Mouse (Mus musculus): ENCODE measurements around the gene Tars2.
"Not testable (repeated sequence)": the region's sequence is repeated elsewhere in the genome, so short reads cannot be mapped to it uniquely, and the experiment has no call there.

Tars2 gene

DNA sequence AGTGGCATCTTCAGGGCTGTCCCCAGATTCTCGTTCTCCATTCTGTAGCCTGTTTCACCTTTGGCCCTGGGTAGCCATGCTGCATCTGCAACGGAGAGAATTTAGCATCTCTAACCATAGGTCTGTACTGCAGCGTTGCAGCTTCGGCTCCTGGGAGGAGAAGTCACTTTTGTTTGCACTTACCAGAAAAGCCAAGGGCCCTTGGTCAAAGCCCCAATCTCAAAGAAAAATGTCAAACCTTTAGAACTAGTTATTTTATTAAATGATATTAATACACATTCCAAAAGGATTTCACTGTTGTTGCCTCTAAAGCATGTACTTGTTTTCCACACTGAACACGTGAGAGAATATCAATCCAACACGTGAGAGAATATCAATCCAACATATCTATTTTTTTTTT is at the start of gene Tars2:
Gene Tars2 (minus strand): TSS at position 101 of the 400 bp plus-strand sequence.
- no peak for DNase-seq

DNA sequence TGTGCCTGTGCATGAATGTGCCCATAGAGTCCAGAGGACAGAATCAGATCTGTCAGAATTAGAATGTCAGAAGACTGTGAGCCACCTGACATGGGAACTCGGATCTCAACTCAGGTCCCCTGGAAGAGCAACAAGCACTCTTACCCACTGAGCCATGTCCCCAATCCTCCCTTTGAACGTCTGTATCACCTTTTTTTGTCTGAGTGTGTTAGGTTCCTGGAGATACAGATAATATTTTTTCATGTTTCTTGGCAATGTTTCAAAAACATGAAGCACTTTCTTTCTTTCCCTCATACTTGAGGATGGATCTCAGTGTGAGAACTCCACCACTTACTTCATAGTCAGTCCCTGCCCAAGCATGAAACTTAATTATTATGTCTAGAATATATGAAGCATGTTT is 48.4 kb upstream of the Tars2 start:
- no peak for DNase-seq

DNA sequence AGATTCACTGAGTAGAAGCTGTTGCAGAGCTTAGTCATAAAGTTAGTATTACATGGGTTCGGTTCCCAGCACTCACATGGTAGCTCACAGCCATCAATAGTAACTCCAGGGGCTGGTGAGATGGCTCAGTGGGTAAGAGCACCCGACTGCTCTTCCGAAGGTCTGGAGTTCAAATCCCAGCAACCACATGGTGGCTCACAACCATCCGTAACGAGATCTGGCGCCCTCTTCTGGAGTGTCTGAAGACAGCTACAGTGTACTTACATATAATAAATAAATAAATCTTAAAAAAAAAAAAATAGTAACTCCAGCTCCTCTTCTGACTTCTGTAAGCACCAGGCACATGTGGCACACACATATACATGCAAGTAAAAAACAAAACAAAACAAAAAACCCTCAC is 47.6 kb upstream of the Tars2 start:
- not testable (repeated sequence) for DNase-seq

DNA sequence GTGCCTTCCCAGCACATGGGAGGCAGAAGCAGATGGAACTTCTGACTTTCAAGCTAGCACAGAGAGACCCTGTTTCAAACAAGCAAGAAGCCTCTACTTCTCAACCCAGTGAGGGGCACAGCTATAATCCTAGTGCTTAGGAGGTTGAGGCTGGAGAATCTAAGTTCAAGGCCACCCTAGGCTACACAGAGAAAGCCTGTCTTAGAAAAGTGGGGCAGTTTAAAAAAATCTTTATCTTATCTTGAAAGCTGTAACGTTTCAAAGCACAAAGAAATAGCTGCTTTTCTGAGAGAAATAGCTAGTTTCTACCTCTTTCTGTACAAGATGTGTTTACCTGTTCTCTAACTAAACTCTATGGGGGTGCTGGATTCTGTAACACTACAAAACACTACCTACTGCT is 46.7 kb upstream of the Tars2 start:
- DNase-seq = no peak

DNA sequence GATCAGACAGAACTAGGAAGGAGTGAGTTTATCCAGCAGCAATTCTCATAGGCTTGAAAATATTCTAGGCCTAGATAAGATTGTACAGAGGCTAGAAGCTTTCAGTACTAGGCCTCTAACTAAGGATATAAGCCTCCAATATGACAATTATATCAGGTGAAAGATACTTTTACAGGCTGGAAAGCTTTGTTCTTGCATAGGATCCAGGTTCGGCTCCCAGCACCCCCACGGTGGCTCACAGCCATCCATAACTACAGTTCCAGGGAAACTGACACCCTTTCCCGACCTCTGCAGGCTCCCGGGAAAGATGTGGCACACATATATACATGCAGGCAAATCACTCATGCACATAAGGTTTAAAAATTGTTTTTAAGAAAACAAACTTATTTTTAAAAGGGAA is 43.8 kb upstream of the Tars2 start:
- no peak for DNase-seq

DNA sequence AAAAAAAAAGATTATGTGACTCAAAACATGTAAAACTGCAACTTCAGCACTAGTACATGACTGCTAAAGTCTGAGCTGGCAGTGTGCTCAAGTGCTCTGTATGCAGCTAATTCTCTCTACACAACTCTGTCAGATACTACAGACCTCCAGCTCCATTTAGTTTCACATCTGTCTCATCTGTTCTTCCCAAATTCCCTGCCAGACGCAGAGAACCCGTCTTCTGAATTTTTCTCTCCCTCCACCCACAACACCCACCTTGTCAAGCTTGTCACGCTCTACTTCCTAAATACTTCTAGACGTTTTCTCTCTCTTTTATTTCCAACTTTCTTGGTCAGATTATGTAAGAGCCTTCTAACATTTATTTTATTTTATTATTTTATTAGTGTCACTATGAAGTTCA is 38.8 kb upstream of the Tars2 start:
- DNase-seq = no peak

DNA sequence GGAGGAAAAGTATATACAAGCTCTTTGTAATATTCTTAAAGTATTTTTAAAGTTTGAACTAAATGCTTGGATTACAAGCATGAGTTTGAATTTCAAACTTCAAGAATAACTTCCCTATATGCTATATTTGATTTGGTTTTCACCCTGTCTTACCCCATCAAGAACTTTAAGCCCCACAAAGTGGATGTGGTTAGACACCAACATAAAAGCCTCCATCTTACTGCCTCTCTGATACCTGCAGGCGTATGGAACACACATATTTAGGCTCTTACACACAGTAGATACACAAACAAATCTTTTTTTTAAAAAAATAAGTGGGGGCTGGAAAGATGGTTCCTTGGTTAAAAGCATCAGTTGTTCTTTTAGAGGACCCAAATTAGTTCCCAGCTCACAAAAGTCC is 34.3 kb upstream of the Tars2 start:
- no peak for DNase-seq

DNA sequence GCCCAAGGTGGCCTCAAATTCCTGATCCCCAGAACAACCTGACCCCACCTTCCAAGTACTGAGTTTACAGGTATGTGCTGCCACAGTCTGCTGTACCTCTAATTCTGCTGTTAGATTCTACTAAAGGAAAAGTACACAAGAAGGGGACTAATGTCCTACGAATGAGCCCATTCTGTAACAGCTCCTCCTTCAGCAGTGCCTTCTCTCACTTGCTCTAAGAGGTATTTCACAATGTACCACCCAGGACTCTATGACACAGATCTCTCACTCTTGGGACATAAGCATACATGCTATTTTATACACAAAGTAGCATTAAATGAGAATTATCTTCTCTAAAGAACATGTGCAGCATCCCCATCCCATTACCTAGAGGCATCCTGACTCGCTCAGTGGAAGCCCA is 33.7 kb upstream of the Tars2 start:
- DNase-seq = no peak

DNA sequence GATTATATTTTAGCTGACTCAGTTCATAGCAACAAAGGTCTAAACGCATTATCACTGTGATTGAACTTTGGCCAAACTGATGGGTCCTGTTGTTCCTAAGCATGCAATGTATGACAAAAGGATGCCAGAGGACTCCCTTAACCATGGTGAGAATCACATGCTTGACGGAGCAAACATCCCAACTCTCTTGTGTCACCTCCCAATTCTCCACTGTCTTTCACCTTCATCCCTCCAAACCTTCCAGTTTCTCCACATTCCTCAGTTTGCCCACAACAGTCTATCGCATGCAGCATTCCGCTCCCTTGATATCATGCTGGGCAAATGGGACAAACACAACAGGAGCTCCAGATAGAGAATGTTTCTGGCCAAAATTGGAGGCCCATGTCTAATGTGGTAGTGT is 25.5 kb upstream of the Tars2 start:
- DNase-seq = no peak

DNA sequence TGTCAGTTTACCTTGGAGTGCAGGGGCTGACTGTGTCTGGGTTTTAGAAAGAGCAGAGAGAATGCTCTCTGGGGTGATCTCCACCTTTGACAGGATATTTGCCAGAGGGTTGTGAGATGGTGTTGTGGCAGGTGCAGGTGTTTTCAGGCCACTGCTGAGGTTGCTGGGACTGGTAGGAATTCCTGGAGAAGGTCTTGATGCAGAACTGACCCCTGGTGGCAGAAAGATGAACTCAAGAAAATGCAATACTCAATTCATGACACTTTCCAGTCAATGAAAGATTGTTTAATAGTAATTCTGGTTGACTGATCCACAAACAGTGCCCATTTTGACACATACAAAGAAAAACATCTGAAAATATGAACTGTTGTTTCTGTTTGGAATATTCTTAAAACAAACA is 12.0 kb upstream of the Tars2 start:
- DNase-seq = peak; percentile 37

DNA sequence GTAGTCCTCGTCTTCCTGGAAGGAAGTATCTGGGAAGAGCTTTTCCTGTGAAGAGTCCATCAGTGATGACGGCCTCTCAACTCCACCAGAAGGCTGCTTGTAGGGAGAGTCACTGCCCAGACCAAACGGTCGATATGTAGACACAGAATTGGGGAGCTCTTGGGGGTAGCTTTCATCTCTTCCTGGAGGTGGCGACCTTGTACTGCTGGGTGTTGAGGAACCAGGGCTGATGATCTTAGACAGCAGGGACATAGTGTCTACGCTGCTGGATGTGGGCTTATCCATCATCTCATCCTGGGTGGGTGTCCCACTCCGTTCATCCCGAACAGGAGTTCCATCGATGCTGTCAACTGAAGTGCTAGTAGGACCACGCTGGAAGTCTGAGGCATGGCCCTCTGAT is 5.5 kb upstream of the Tars2 start:
- DNase-seq = no peak

DNA sequence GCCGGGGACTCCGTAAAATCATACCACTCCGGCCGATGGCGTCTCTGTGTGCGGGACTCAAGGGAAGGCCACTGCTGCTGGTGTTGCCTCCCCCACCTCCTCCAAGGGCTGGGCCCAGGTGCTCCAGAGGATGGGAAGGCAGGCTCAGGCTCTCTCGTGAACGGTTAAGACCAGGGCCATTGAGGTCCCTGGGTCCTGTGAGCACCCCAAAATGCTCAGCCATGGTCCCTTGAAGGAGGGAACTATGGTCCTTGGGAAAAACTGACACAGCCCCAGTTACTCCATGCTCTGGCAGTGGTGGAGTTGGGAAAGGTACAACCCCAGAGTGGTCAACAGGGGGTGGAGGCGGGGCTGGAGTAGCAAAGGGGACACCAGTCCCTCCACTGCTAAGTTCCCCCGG is 3.8 kb upstream of the Tars2 start:
- no peak for DNase-seq

DNA sequence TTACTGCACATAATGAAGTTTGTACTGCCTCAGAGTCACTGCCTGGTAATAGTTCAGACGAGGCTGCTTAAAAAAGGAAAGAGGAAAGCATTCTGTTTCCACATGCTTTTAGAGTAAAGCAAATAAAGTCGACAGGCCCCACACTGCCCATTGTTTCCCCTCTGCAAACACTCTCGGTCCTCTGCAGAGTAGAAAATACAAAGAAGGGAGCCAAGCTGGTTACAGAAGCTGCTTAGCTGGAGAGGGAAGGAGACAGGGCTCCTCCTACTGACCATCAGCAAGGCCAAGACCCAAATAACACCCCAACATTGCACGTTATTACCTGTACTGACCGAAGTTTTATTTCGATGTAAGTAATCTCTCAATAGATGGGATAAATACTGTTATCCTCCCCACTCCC is 3.0 kb upstream of the Tars2 start:
- DNase-seq = no peak

DNA sequence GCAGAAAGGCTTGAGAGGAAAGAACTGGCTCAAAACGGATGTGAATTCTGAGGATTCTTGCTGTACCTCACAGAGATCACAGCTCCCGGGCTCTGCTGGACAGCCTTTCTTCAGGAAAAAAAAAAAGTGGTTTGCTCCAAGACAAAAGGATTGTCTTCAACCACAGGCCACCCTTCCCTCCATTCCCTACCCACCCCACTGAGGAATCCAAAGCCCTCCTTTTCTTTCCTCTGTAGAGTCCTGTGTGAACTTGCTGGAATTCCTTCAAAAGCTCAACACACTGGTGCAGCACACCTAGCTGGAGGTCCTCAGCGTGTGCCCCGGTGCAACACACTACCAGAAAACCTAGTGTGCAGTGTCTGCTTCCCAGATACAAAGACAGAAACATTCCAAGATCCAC is 1.8 kb upstream of the Tars2 start:
- DNase-seq = no peak

DNA sequence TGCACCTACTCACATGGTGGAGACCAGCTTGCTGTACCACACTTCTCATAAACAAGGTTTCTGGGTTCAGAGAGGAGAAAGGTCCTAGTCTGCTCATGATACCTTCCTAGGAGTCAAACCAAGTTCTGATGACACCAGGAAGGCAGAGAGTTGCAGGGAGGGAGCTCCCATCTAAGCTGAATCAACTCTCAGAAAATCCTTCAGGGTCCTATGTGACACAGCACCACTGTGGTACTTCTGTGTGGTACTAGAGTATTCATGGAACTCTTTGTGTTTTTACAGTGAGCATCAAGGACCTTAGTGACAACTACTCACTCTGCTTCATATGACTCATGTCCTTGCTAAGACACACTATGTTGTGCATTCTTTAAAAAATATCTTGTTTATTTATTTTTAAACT is 650 bp upstream of the Tars2 start:
- DNase-seq = no peak

DNA sequence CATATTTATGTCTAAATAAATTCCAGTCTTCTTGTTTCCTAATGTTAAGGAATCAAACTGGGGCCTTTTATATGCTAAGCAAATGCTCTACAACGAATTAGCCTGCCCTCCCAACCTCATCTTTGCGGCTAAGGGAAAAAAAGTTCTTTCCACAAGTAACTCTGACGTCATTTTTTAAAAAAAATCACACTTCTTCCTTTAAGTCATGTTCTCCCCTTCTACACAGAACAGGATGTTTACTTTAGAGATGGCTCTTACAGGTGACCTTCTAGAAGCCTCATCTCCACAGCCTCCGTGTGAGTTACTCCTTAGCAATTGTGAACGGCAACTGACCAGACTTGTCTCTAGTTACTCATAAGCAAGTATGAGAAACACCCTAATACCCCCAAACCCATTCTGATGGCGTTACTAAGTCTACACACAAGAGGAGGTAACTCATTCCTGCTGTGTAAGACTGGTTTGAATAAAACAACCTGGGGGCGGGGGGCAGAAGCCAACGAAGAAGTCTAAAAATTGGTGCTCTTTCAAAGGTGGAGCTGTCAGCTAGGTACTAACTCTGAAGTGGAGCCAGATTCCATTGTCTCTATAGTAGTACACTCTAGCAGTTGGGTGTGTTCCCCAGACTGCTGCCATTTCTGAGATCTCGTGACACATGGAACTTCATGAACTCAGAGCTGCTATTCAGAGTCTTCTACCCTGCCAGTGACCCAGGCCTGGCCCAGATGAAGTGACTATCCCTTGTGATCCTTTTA is 1.4 kb downstream of the Tars2 start:
- DNase-seq = no peak

DNA sequence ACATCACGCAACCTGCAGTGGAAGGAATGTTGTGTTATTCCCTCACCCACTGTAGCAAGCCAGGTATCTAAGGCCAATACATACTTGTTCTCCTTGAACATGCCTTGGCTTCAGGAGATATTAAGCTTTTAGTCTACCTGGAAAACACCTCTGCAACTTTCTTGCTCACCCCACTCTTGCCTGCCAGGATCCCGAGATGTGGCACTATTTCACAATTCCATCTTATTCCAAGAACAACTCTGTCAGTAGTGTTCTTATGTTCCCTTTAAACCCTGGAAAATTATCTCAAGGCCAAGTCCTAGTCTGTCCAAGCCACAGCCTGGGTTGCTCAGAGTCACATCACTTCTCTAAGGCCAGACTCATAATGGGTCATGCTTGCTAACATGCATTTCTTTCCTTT is 3.2 kb downstream of the Tars2 start:
- DNase-seq = no peak

DNA sequence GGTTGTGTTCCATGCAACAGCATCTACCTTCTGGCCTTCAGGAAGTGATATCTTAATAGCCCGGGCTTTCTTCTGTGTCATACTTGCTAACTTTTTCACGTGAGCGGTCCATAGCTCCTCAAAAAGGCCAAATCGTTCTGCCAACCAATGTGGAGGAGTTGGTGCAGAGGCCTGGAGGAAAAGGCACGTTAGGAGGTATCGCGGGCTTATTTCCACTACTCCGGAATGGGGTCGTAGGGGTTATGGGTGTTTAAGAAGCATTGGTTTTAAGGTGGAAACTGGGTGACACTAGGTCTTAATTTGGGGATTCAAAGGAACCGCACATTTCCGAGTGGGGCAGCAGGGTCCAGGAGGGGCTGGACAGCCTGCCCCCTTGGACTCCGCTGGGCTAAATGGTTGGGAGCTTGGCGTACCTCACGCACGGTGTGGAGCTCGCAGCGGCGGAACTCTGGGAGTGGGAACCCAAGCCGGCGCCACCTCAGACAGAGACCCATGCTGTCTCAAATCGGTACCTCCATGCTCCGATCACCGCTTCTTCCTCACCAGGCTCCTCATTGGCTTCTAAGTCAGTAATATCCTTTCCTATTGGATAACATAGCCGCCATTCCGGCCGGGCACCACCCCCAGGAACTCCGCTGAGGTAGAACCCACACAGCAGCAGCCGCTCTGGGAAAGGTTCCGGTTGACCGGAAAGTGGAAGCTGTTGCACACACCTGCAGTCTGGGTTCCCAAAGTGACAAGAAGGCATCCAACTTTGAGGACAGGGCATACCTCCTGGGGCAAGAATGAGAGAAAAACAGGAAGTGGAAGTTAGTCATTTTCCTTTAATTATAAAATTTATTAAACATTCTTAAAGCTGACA is 5.4 kb downstream of the Tars2 start:
- DNase-seq = peak; percentile 96

DNA sequence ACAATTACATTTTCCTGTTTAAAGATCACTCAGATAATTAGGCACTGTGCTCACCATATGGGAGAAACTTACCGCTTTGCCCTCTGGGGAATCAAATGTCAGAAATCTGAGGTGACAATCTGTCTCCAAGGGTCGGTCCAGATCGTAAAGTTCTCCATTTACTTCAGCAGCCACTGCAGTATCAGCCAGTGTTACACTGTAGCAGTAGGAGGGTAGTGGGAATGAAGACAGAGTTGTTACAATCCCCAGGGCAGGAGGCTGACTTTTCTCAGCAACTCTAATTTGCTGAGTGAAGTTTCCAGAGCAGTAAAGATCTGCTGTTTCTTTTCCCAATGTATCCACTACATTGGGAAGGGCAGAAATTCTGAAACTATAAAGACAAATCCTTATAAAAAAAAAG is 7.1 kb downstream of the Tars2 start:
- no peak for DNase-seq

DNA sequence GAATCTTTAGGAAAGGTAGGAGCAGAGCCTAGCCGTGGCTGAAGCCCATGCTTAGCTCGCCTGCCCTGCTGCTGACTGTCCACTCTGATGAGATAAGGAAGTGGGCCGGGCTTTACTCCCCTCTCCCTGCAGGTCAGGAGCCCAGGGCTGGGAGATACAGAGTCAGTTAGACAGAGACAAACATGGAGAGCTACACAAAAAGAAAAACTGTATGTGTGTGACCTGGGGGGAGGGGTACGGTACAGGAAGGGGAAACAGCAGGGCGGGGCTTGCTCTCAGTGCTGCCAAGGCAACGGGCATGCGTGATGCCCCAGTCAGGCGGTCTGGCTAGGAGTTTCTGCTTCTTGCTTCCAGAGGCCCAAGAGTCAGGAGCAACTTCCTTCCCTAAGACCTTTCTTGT is 19.6 kb downstream of the Tars2 start:
- peak; percentile 76 for DNase-seq

DNA sequence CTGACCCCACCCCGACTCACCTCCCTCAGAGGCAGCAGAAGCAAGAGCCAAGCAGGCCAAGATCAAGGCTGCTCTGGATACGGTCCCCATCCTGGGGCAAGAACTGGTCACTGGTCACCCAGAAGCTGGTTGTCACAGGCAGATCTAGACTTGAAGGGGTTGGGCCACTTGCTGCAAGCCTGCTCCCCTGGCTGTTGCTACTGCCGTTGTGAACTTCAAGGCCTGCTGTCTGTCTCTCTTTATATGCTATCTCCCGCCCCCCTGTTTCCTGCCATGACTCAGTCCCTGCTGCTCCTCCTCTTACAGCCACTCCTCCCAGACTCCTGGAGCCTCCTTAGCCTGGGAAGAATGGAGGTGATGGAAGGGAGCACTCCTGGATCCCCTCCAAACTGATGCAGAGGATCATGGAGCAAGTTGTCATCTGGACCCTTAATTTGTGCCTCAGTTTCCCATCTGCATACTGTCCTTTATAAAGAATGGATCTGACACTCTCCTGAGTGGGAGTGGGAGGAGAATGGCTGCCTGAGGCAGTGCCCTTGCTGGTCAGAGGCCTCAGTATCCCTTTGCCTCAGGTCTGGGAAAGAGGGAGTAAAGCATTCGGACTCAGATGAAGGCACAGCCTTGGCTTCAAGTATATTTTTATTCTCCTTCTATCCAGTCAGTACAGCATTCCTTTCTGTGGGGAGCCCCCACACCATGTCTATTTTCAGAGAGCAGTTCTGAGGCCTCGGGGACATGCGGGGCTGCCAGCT is 20.5 kb downstream of the Tars2 start, which contains the start of gene Ecm1:
Gene Ecm1 (minus strand): TSS at position 217 of the 752 bp plus-strand sequence.
- peak; percentile 65 for DNase-seq

DNA sequence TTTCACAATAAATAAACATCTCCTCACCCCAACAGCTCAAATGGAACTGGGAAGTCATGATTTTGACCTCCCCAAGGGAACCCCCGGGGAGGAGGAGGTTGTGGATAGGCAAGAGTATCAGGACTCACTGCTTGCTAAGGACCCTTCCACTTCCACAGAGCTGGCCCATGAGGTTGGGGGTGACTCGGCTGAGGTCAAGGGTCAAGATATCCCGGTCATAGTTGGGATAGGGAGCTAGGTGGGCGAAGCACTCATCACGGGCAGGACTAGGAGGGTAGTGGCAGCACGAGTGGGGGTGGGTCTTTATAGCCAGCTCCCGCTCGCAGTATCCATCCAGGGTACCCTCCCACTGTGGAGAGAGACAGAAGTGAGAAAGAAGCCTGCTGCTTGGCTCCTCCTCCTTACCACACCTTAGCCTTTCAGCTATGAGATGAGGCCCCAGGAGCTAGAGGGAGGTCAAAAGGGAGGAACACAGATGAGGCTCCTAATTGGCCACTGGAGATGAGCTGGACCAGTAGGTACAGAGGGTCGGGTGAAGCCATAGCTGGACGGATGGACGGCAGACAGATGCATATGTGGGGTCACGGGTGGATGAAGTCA is 24.8 kb downstream of the Tars2 start:
- DNase-seq = no peak

DNA sequence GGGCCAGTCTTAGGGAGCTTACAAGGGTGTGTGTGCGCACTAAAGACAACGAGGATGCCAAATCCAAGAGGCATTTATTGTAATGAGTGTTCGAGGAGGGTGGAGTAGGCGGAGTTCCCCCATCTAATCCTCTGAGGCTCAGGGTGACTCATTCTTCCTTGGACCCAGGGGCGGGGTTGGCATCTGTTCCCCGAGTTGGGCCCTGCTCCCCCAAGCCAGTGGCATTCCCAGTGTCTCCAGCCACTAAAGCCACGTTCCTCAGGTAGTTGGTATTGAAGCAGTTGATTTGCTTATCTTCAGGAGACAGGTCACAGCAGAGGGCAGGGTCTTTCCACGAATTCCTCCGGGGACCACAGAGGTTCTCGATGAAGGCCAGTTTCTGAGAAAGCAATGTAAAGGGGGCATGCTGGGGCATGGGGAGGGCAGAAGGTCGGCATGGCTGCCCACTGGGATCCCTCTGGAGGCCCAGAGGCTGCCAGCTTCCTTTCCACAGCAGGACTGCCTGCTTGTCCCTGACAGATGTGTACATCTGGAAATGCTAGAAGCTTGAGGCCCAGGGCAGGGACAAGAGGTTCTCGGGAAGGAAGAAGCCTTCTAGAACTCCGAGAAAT is 25.8 kb downstream of the Tars2 start:
- DNase-seq = no peak

Data from kidney, postnatal 14 days (tissue).